Mouse (Mus musculus) ES-E14 (cell line): Measurements from ENCODE around the gene Mapkapk2. TPM values are rescaled to one million over a fixed set of nuclear protein-coding genes. Genes with fewer than 3 reads are reported as not detected.

ENCODE experiments used
- DNase-seq: peaks from one replicate; pipeline ENCODE4 v3.0.0-alpha.2; 2013; ENCODE audit warnings: low read depth, low spot score
- H3K27ac ChIP-seq: 2 replicates; pipeline ENCODE4 v1.5.1; 2012; ENCODE audit warnings: low read depth, mild to moderate bottlenecking, low read length, moderate library complexity, mixed read lengths; ENCODE audit not compliant: poor library complexity, insufficient read depth, severe bottlenecking
- H3K36me3 ChIP-seq: 2 replicates; pipeline ENCODE4 v1.6.1; 2012; ENCODE audit warnings: mild to moderate bottlenecking, low read length, moderate library complexity, mixed read lengths; ENCODE audit not compliant: control insufficient read depth, poor library complexity, insufficient read depth, severe bottlenecking
- H3K4me1 ChIP-seq, 2 experiments: fragments of 150-350 bp in 1 of 2; sonication (generic) in 1 of 2; 2 replicates each; pipeline ENCODE4 v1.6.1; 2012; ENCODE audit warnings: low read length in 2 of 2, mild to moderate bottlenecking in 1 of 2, mixed read lengths in 1 of 2; ENCODE audit not compliant: control insufficient read depth in 2 of 2, insufficient read depth in 2 of 2, poor library complexity in 1 of 2
- H3K4me3 ChIP-seq, 2 experiments: fragments of 150-350 bp in 1 of 2; sonication (generic) in 1 of 2; 2 replicates each; pipeline ENCODE4 v1.5.1; 2012; ENCODE audit warnings: low read length in 2 of 2, low read depth in 1 of 2, mild to moderate bottlenecking in 1 of 2, mixed read lengths in 1 of 2; ENCODE audit not compliant: insufficient read depth in 1 of 2, poor library complexity in 1 of 2, severe bottlenecking in 1 of 2
- H3K9ac ChIP-seq: 2 replicates; pipeline ENCODE4 v1.6.1; 2012; ENCODE audit warnings: low read depth, mild to moderate bottlenecking, low read length, mixed read lengths; ENCODE audit not compliant: poor library complexity, insufficient read depth, severe bottlenecking
- H3K9me3 ChIP-seq: fragments of 150-350 bp; sonication (generic); 2 replicates; pipeline ENCODE4 v1.6.1; 2012; ENCODE audit warnings: low read depth, mild to moderate bottlenecking, low read length; ENCODE audit not compliant: control insufficient read depth, insufficient read depth
- CHD2 ChIP-seq: IDR thresholded peaks from 2 replicates; pipeline ENCODE4 v1.6.1; 2014; ENCODE audit warnings: mild to moderate bottlenecking, low read depth, low read length, inconsistent platforms
- HCFC1 ChIP-seq: IDR thresholded peaks from 2 replicates; pipeline ENCODE4 v1.6.1; 2012; ENCODE audit warnings: low read length, inconsistent platforms, borderline replicate concordance; ENCODE audit not compliant: insufficient read depth
- MAFK ChIP-seq: IDR thresholded peaks from 2 replicates; pipeline ENCODE4 v1.6.1; 2014; ENCODE audit warnings: mild to moderate bottlenecking, low read depth, low read length, inconsistent platforms; ENCODE audit not compliant: insufficient read depth
- ZC3H11A ChIP-seq: IDR thresholded peaks from 2 replicates; pipeline ENCODE4 v1.6.1; 2012; ENCODE audit warnings: low read depth, mild to moderate bottlenecking, inconsistent platforms, low read length, borderline replicate concordance
- ZNF384 ChIP-seq: IDR thresholded peaks from 2 replicates; pipeline ENCODE4 v1.6.1; 2012; ENCODE audit warnings: low read depth, low read length, inconsistent platforms
- in situ Hi-C, 2 experiments: fragments of 600-800 bp; cut with MboI; formaldehyde crosslinking; loops; one replicate each; pipeline ENCODE4 v1.15.1; 2025; ENCODE audit warnings: low sequenced_read_pairs in 2 of 2, inconsistent platforms in 1 of 2; ENCODE audit not compliant: unreplicated experiment in 2 of 2
- total RNA-seq: library from RNA; depleted of rRNA; stranded (reverse); fragments of 300-350 nt; gene quantifications from 2 replicates; pipeline ENCODE4 v1.2.3, GENCODE M21; 2012

Mapkapk2 gene
- total RNA-seq, 1 experiment, result 38.0 TPM

GRCm38 (mm10) chr1:131083122-131083521 is 14.5 kb downstream of the Mapkapk2 start:
- Histone ChIP-seq H3K36me3 (no peaks in the 10 kb centered on the region), H3K27ac (no peak overlapping the region), H3K4me3 (no peak overlapping the region), H3K4me1 (0 out of 4 replicates have a peak, but pooled peaks cover 2% of the 10 kb centered on the region in 2 experiments), H3K9me3 (no peaks in the 10 kb centered on the region), H3K9ac (no peak overlapping the region)
- no peak for TF ChIP-seq ZNF384
- TF ChIP-seq MAFK, result no peak
- TF ChIP-seq HCFC1, result no peak
- TF ChIP-seq CHD2, result no peak
- no peak for TF ChIP-seq ZC3H11A
- DNase-seq, result no peak
- in situ Hi-C loops, result no loop called here

GRCm38 (mm10) chr1:131080686-131081085 is 16.9 kb downstream of the Mapkapk2 start:
- no peak overlapping the region for H3K27ac ChIP-seq
- no peak overlapping the region for H3K9ac ChIP-seq
- H3K36me3 ChIP-seq, result no peaks in the 10 kb centered on the region
- no peak for DNase-seq
- in situ Hi-C loops, result no loop called here
- no peak overlapping the region for H3K4me3 ChIP-seq
- H3K4me1 ChIP-seq, result 0 out of 4 replicates have a peak, but pooled peaks cover 2% of the 10 kb centered on the region in 2 experiments
- no peaks in the 10 kb centered on the region for H3K9me3 ChIP-seq
- TF ChIP-seq HCFC1, result no peak

- no peaks in the 10 kb centered on the region for H3K9me3 ChIP-seq
- 0 out of 4 replicates have a peak, but pooled peaks cover 2% of the 10 kb centered on the region in 2 experiments for H3K4me1 ChIP-seq
- H3K4me3 ChIP-seq, result no peak overlapping the region
- no peak overlapping the region for H3K27ac ChIP-seq
- TF ChIP-seq CHD2 (no peak), ZC3H11A (no peak)
- DNase-seq, result no peak
- in situ Hi-C loops, result no loop called here
- H3K36me3 ChIP-seq, result no peaks in the 10 kb centered on the region
- H3K9ac ChIP-seq, result no peak overlapping the region
Measured at GRCm38 (mm10) chr1:131079762-131080161, 17.9 kb downstream of the Mapkapk2 start.

GRCm38 (mm10) chr1:131078761-131079330 is 18.8 kb downstream of the Mapkapk2 start:
- no peak for DNase-seq
- no peak for TF ChIP-seq ZC3H11A
- TF ChIP-seq HCFC1, result no peak
- TF ChIP-seq ZNF384, result no peak
- TF ChIP-seq CHD2, result no peak
- TF ChIP-seq MAFK, result no peak
- H3K4me1 ChIP-seq, result 0 out of 4 replicates have a peak, but pooled peaks cover 0 to 2% of the 10 kb centered on the region in 2 experiments
- in situ Hi-C loops, result no loop called here
- H3K4me3 ChIP-seq, result no peak overlapping the region
- H3K9ac ChIP-seq, result no peak overlapping the region
- no peaks in the 10 kb centered on the region for H3K9me3 ChIP-seq
- H3K36me3 ChIP-seq, result no peaks in the 10 kb centered on the region
- H3K27ac ChIP-seq, result no peak overlapping the region

- 0 out of 4 replicates have a peak, but pooled peaks cover 0 to 2% of the 10 kb centered on the region in 2 experiments for H3K4me1 ChIP-seq
- H3K9me3 ChIP-seq, result no peaks in the 10 kb centered on the region
- no peaks in the 10 kb centered on the region for H3K36me3 ChIP-seq
- no peak for DNase-seq
- no peak overlapping the region for H3K9ac ChIP-seq
- H3K27ac ChIP-seq, result no peak overlapping the region
- H3K4me3 ChIP-seq, result no peak overlapping the region
- in situ Hi-C loops, result no loop called here
- TF ChIP-seq ZNF384 (no peak), CHD2 (no peak), ZC3H11A (no peak), HCFC1 (no peak), MAFK (no peak)
Measured at GRCm38 (mm10) chr1:131075098-131075791, 22.4 kb downstream of the Mapkapk2 start.
